Mouse (Mus musculus) forebrain, embryonic 14.5 days (tissue): ENCODE measurements around the gene Fzd5. TPM values are rescaled to one million over a fixed set of nuclear protein-coding genes. Genes with fewer than 3 reads are reported as not detected.

Source experiments
- ATAC-seq: fragments of 200-750 bp; cut with Nextera tagmentation; 2 replicates; pipeline ENCODE4 v1.8.0; 2017; ENCODE audit warnings: mild to moderate bottlenecking, moderate library complexity
- DNase-seq: peaks from one replicate; pipeline ENCODE4 v3.0.0-alpha.2; 2015; ENCODE audit warnings: low spot score
- H3K27ac ChIP-seq: fragments of 300-500 bp; sonication (generic); 2 replicates; pipeline ENCODE4 v1.5.1; 2014; ENCODE audit warnings: low read depth, mild to moderate bottlenecking, control low read depth, low read length, moderate library complexity
- H3K27me3 ChIP-seq: fragments of 300-500 bp; sonication (generic); replicated peaks from 2 replicates; pipeline ENCODE4 v1.6.1; 2014; ENCODE audit warnings: low read length, control low read depth, mixed read lengths; ENCODE audit not compliant: control insufficient read depth, insufficient read depth
- H3K36me3 ChIP-seq: fragments of 300-500 bp; sonication (generic); 2 replicates; pipeline ENCODE4 v1.6.1; 2014; ENCODE audit warnings: low read length, control low read depth; ENCODE audit not compliant: control insufficient read depth, insufficient read depth
- H3K4me1 ChIP-seq: fragments of 300-500 bp; sonication (generic); 2 replicates; pipeline ENCODE4 v1.6.1; 2014; ENCODE audit warnings: antibody characterized with exemption, low read length, control low read depth; ENCODE audit not compliant: control insufficient read depth, insufficient read depth
- H3K4me2 ChIP-seq: fragments of 300-500 bp; sonication (generic); 2 replicates; pipeline ENCODE4 v1.6.1; 2014; ENCODE audit warnings: mild to moderate bottlenecking, control low read depth, low read length
- H3K4me3 ChIP-seq: fragments of 300-500 bp; sonication (generic); 2 replicates; pipeline ENCODE4 v1.5.1; 2014; ENCODE audit warnings: low read depth, low read length, control low read depth
- H3K9ac ChIP-seq: fragments of 300-500 bp; sonication (generic); 2 replicates; pipeline ENCODE4 v1.6.1; 2014; ENCODE audit warnings: mild to moderate bottlenecking, low read length, control low read depth, moderate library complexity
- H3K9me3 ChIP-seq: fragments of 300-500 bp; sonication (generic); replicated peaks from 2 replicates; pipeline ENCODE4 v1.6.1; 2016; ENCODE audit warnings: low read length, control low read depth, mixed read lengths; ENCODE audit not compliant: control insufficient read depth
- WGBS: fragments of 180-500 bp; shearing (Covaris S2); extraction: QIAGEN DNeasy Blood & Tissue Kit; methylation state at CpG from one replicate; pipeline ENCODE4 v1.1.7; 2014; 5-methylcytosine and 5-hydroxymethylcytosine counted together
- polyA plus RNA-seq: library from polyadenylated mRNA; unstranded; fragments of >200 nt; fragmentation: Nextera tagmentation; extraction: Ambion mirVana; gene quantifications from 2 replicates; pipeline ENCODE4 v1.2.1, GENCODE M21; 2014

Gene Fzd5
- polyA plus RNA-seq, 1 experiment from 2014 or later, result 0.88 TPM

DNA sequence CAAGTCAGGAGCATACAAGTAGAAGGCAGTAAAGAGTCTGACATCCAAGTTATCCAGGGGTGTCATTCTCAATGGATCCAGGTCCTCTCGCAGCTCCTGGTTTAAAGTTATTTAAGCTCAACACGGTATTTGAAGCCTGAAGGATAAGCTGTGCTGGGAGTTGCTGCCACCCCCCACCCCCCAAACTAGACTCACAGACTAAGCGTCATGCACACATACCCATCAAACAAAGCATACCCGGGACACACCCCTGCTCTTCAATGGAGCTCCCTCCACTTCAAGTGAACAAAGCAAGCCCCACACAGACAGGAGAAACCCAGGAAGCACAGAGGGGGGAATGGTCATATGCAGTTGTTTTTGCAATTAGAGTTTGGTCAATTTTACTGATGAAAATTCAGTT lies 7.5 kb downstream of the Fzd5 start:
- Histone ChIP-seq H3K27me3 (peaks cover 20% of the 10 kb centered on the region), H3K27ac (no peak overlapping the region), H3K4me3 (no peak overlapping the region), H3K36me3 (0 out of 2 replicates have a peak, but pooled peaks cover 3% of the 10 kb centered on the region), H3K4me1 (peaks cover 8% of the 10 kb centered on the region; the same call in 1 of the 2 replicates), H3K4me2 (no peak overlapping the region), H3K9me3 (no peaks in the 10 kb centered on the region), H3K9ac (no peak overlapping the region)
- 58% methylated on average over 4 of the region's 4 CpGs for WGBS
- ATAC-seq, result no peak
- DNase-seq, result no peak

DNA sequence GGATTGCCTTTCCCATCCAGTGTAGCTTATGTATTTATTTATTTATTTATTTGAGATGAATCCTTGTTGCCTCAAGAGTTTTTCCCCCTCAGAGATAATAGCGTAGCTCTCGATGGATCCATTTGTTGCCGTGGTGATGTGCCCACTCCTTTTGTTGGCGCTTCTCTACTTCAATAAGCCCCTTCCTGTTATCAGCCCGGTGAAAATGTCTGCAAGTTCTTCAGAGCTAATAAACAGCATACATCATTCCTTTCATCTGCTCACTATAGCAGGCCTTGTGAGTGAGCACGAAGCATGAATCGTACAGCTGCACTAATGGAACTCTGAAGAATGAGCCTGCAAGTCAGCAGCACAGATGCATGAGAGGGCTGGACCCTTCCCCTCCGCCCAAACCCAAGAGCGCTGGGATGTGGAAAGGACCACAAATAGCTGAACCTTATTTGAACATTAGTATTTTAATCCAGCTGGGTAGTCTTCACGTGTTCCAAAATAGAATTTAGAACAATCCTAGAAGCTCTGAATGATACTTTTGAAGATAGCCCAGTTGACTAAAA lies 16.4 kb downstream of the Fzd5 start:
- Histone ChIP-seq H3K9me3 (no peaks in the 10 kb centered on the region), H3K27me3 (no peaks in the 10 kb centered on the region), H3K27ac (no peak overlapping the region), H3K9ac (no peak overlapping the region), H3K4me1 (peaks cover 8% of the 10 kb centered on the region; the same call in 1 of the 2 replicates), H3K36me3 (peaks cover 27% of the 10 kb centered on the region), H3K4me2 (no peak overlapping the region), H3K4me3 (no peak overlapping the region)
- DNase-seq (peak; percentile 47), ATAC-seq (peak; percentile 62)
- WGBS, result 58% methylated on average over 10 of the region's 10 CpGs

DNA sequence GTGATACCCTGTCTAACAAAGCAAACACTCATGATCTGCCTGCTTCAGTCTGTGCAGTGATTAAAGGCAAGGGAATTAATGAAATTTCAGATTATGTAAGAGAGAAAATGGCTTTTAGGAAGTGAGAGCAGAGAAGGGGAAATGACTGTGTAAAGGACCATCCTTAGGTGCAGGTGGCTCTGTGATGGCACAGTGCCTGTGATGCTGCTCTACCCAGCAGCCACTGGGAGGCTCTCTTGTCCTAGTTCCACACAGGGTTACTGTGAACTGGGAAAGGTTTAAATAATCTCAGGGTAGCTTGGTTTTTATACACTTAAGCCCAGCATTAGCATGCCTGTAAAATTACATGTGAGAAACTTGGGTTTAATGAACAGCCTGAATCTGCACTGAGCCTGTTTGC lies 20.0 kb downstream of the Fzd5 start:
- Histone ChIP-seq H3K4me2 (no peak overlapping the region), H3K27ac (no peak overlapping the region), H3K4me1 (peaks cover 8% of the 10 kb centered on the region; the same call in 1 of the 2 replicates), H3K36me3 (peaks cover 30% of the 10 kb centered on the region), H3K9ac (no peak overlapping the region), H3K4me3 (no peak overlapping the region), H3K9me3 (no peaks in the 10 kb centered on the region), H3K27me3 (no peaks in the 10 kb centered on the region)
- peak; percentile 72 for ATAC-seq
- DNase-seq, result peak; percentile 77

DNA sequence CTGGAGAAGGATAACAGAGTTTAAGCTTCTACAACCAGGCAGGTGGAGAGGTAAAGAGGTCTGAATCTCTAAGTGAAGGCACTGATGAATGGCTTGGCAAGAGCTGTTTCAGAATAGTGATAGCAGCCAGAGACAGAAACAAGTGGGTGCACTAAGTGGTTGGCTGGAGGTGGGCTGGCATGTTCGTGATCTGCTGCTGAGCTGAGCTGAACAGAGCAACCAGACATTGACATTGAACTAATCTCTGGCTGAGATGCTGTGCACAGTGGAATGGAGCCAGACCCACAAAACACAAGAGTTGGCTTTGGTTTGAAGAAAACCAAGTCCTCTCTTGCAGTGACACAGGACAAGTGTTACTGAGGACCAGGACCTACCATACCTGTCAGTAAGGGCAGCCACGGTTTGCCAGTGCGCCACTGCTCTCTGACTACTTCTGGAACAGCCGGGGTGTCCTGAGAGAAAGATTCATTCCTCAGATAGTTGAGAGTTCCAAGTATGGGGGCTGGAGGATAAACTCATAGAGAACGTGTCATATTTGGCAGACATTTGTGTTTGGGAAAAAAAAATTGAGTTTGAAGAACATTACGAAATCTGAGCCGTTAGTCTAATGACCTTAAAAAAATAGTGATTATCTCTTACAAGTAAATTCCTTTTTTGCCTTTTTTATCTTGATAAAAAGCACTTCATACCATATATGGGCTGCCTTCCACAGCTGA lies 20.8 kb downstream of the Fzd5 start:
- peaks cover 8% of the 10 kb centered on the region; the same call in 1 of the 2 replicates for H3K4me1 ChIP-seq
- H3K36me3 ChIP-seq, result peaks cover 25% of the 10 kb centered on the region
- 87% methylated on average over 7 of the region's 7 CpGs for WGBS
- ATAC-seq, result no peak
- H3K4me2 ChIP-seq, result no peak overlapping the region
- H3K9me3 ChIP-seq, result no peaks in the 10 kb centered on the region
- no peak overlapping the region for H3K4me3 ChIP-seq
- no peaks in the 10 kb centered on the region for H3K27me3 ChIP-seq
- no peak overlapping the region for H3K9ac ChIP-seq
- DNase-seq, result no peak
- no peak overlapping the region for H3K27ac ChIP-seq

DNA sequence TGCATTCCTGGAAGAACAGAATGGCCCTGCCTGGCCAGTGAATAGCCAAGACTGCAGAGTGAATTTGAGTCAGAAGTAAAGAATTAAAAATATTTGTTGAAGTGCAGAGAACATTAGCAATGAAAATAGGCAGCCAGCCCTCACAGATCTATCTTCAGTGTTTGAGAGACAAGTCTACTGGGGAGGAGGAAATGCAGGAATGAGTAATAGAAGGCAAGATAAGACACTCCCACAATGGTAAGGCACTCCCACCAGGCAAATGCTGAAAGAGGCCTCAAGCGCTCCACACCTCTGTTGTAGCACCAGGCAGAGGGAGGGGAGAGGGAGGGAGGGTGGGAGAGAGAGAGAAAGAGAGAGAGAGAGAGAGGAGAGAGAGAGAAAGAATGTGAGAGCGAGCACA lies 22.1 kb downstream of the Fzd5 start:
- ATAC-seq, result no peak
- no peak for DNase-seq
- Histone ChIP-seq H3K36me3 (peaks cover 23% of the 10 kb centered on the region), H3K4me1 (0 out of 2 replicates have a peak, but pooled peaks cover under 1% of the 10 kb centered on the region), H3K9me3 (no peaks in the 10 kb centered on the region), H3K4me2 (no peak overlapping the region), H3K9ac (no peak overlapping the region), H3K27ac (no peak overlapping the region), H3K4me3 (no peak overlapping the region), H3K27me3 (no peaks in the 10 kb centered on the region)
- WGBS, result 73% methylated on average over 2 of the region's 2 CpGs

DNA sequence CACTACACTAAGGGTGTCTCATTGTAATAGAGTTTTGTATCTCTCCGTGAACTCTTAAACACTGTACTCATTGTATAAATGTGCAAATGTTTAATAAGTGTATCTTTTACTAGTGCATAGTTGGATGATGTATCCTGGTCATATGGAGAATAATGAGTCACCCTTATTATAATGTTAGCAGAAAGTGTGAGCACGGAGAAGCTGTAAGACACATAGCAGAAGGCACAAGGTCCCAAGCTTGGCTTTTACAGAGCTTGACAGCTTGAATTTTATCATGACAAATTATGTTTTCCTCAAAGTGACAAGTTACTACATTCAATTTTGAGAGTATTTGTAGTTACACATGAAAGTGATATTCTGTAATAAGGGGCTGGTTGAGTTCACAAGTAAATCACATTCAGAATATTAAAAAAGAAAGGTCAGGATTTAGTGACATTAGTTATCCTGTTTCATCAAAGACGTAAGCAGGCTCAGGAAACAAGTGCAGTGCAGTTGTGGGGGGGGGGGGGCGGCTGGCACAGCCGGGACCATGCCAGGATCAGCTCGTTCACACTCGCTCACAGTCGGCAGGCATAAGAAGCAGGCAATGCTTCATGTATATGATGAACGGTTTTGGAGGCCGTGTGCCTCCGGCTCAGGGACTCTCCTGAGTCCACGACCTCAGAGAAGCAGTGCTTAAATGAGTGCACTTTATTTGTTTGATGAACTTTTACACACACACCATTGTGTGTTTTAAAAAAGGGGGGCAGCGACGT lies 25.4 kb downstream of the Fzd5 start:
- no peak overlapping the region for H3K27ac ChIP-seq
- no peaks in the 10 kb centered on the region for H3K9me3 ChIP-seq
- H3K9ac ChIP-seq, result no peak overlapping the region
- no peak for DNase-seq
- no peak overlapping the region for H3K4me3 ChIP-seq
- H3K4me1 ChIP-seq, result no peaks in the 10 kb centered on the region
- H3K36me3 ChIP-seq, result peaks cover 26% of the 10 kb centered on the region
- no peak; the same call in 1 of the 2 replicates for ATAC-seq
- H3K27me3 ChIP-seq, result no peaks in the 10 kb centered on the region
- H3K4me2 ChIP-seq, result no peak overlapping the region
- WGBS, result 78% methylated on average over 14 of the region's 14 CpGs

DNA sequence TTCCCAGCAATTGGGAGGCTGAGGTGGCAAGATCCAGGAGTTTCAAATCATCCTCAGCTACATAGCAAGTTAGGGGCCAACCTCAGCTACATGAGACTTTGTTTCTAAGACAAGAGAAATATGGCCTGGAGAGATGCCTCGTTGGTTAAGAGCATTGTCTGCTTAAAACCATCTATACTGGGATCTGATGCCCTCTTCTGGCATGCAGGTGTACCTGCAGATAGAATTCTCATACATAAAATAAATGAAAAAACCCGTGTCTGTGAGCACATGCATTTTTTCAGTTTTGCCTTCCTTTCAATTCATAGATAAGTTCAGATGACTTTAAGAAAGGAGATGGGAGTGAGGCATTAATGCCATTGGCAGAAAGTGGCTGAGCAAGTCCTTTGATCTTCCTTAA lies 27.7 kb downstream of the Fzd5 start:
- H3K9me3 ChIP-seq, result no peaks in the 10 kb centered on the region
- H3K9ac ChIP-seq, result no peak overlapping the region
- no peaks in the 10 kb centered on the region for H3K27me3 ChIP-seq
- DNase-seq, result peak; percentile 51
- H3K36me3 ChIP-seq, result peaks cover 14% of the 10 kb centered on the region
- no peak overlapping the region for H3K4me3 ChIP-seq
- 15% methylated on average over 2 of the region's 2 CpGs for WGBS
- no peak for ATAC-seq
- H3K4me1 ChIP-seq, result no peaks in the 10 kb centered on the region
- H3K4me2 ChIP-seq, result no peak overlapping the region
- H3K27ac ChIP-seq, result no peak overlapping the region

DNA sequence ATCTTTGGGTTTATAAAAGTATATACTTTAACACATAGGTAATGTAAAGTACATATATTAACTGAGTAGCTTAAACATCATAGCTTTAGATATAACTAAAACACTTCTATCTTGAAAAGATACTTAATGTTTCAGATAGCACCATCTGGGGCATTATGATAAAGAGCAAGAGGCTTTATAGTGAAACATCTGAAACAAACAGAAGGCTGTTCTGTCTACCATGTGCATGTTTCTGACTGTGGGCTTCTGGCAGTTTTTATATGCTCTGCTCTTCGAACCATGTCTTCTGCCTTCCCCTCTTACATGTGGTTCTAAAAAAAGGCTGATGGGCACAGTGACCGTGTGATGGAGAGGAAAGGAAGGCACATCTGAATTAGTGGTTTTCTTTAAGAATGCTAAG lies 30.9 kb downstream of the Fzd5 start:
- Histone ChIP-seq H3K9ac (no peak overlapping the region), H3K27ac (no peak overlapping the region), H3K36me3 (peaks cover 20% of the 10 kb centered on the region), H3K4me1 (no peaks in the 10 kb centered on the region), H3K4me2 (no peak overlapping the region), H3K4me3 (no peak overlapping the region), H3K9me3 (no peaks in the 10 kb centered on the region), H3K27me3 (no peaks in the 10 kb centered on the region)
- no peak for ATAC-seq
- no peak for DNase-seq
- WGBS, result 92% methylated on average over 2 of the region's 2 CpGs

DNA sequence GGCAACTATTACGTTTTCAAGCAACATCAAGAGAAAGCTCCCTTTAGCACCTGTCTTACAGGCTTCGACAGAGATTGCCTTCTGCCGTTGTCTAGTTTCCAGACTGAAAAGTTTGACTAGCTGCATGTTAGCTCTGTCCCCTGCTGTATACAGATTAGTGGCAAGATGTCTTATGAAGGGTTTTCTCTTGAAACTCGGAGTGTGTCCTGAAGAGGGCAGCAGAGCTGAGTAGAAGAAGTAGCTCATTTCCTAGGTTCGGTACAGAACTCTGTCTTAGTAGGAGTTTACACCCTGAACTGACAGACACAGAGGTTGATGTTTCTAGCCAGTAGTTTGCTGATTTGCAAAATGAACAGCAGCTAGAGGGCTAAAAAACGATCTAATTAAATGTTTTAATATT lies 32.3 kb downstream of the Fzd5 start:
- ATAC-seq, result peak; percentile 54; the same call in 1 of the 2 replicates

More for the DNA sequence above, 32.3 kb downstream of the Fzd5 start:
- H3K36me3 ChIP-seq, result peaks cover 20% of the 10 kb centered on the region
- no peaks in the 10 kb centered on the region for H3K4me1 ChIP-seq
- H3K4me2 ChIP-seq, result no peak overlapping the region
- H3K27me3 ChIP-seq, result no peaks in the 10 kb centered on the region
- H3K27ac ChIP-seq, result no peak overlapping the region
- DNase-seq, result peak; percentile 82
- H3K9ac ChIP-seq, result no peak overlapping the region
- H3K4me3 ChIP-seq, result no peak overlapping the region
- no peaks in the 10 kb centered on the region for H3K9me3 ChIP-seq
- WGBS, result 46% methylated on average over 6 of the region's 6 CpGs
